Mouse (Mus musculus) forebrain, embryonic 13.5 days (tissue): ENCODE measurements at regions not wholly inside any gene's neighbourhood (a gene's known extent, or its start where the extent isn't known, plus 50 kb on each side); places are given as distances from the start of the nearest gene placed in this dataset.
"Not testable (repeated sequence)": the region's sequence is repeated elsewhere in the genome, so short reads cannot be mapped to it uniquely, and the experiment has no call there.

Source experiments
- ATAC-seq: fragments of 200-750 bp; cut with Nextera tagmentation; 2 replicates; pipeline ENCODE4 v1.8.0; 2017
- H3K27ac ChIP-seq: fragments of 300-500 bp; sonication (generic); 2 replicates; pipeline ENCODE4 v1.5.1; 2015; ENCODE audit warnings: inconsistent platforms, mild to moderate bottlenecking, moderate library complexity
- H3K27me3 ChIP-seq: fragments of 300-500 bp; sonication (generic); 2 replicates; pipeline ENCODE4 v1.6.1; 2015; ENCODE audit warnings: mild to moderate bottlenecking, inconsistent platforms
- H3K36me3 ChIP-seq: fragments of 300-500 bp; sonication (generic); 2 replicates; pipeline ENCODE4 v1.6.1; 2015; ENCODE audit warnings: mild to moderate bottlenecking, inconsistent platforms; ENCODE audit not compliant: poor library complexity, severe bottlenecking
- H3K4me1 ChIP-seq: fragments of 300-500 bp; sonication (generic); 2 replicates; pipeline ENCODE4 v1.6.1; 2015; ENCODE audit warnings: inconsistent platforms
- H3K4me2 ChIP-seq: fragments of 300-500 bp; sonication (generic); 2 replicates; pipeline ENCODE4 v1.6.1; 2015; ENCODE audit warnings: inconsistent platforms, mild to moderate bottlenecking, moderate library complexity
- H3K4me3 ChIP-seq: fragments of 300-500 bp; sonication (generic); 2 replicates; pipeline ENCODE4 v1.5.1; 2015; ENCODE audit warnings: mild to moderate bottlenecking, inconsistent platforms
- H3K9ac ChIP-seq: fragments of 300-500 bp; sonication (generic); 2 replicates; pipeline ENCODE4 v1.6.1; 2015; ENCODE audit warnings: mild to moderate bottlenecking, inconsistent platforms
- H3K9me3 ChIP-seq: fragments of 300-500 bp; sonication (generic); replicated peaks from 2 replicates; pipeline ENCODE4 v1.6.1; 2016; ENCODE audit warnings: inconsistent platforms
- WGBS: fragments of 180-500 bp; shearing (Covaris S2); methylation state at CpG from one replicate; pipeline ENCODE4 v1.1.7; 2015; 5-methylcytosine and 5-hydroxymethylcytosine counted together

GRCm38 (mm10) chr14:76725844-76726243 lies 169.2 kb upstream of the Serp2 start:
- H3K4me1 ChIP-seq: no peaks in the 10 kb centered on the region

GRCm38 (mm10) chr14:76725231-76725630 lies 168.5 kb upstream of the Serp2 start:
- H3K27ac ChIP-seq, H3K4me3 ChIP-seq, H3K27me3 ChIP-seq, H3K36me3 ChIP-seq, H3K9me3 ChIP-seq, ATAC-seq, H3K4me1 ChIP-seq, H3K9ac ChIP-seq, H3K4me2 ChIP-seq: not testable (repeated sequence)
- 96% methylated on average over 4 of the region's 4 CpGs for WGBS

More at GRCm38 (mm10) chr14:76725844-76726243, 169.2 kb upstream of the Serp2 start:
- Histone ChIP-seq H3K36me3 (no peaks in the 10 kb centered on the region), H3K27ac (no peak overlapping the region), H3K4me2 (no peak overlapping the region), H3K27me3 (no peaks in the 10 kb centered on the region), H3K9ac (no peak overlapping the region), H3K9me3 (no peaks in the 10 kb centered on the region), H3K4me3 (no peak overlapping the region)
- WGBS: 100% methylated on average over 2 of the region's 2 CpGs
- no peak for ATAC-seq

GRCm38 (mm10) chr14:76724826-76725225 lies 168.1 kb upstream of the Serp2 start:
- Histone ChIP-seq H3K4me1 (no peaks in the 10 kb centered on the region), H3K4me2 (no peak overlapping the region), H3K27ac (no peak overlapping the region), H3K9ac (no peak overlapping the region), H3K4me3 (no peak overlapping the region), H3K36me3 (no peaks in the 10 kb centered on the region), H3K27me3 (no peaks in the 10 kb centered on the region), H3K9me3 (no peaks in the 10 kb centered on the region)
- 87% methylated on average over 8 of the region's 8 CpGs for WGBS
- no peak for ATAC-seq

- no peak for ATAC-seq
- WGBS: 86% methylated on average over 8 of the region's 8 CpGs
- Histone ChIP-seq H3K27ac (no peak overlapping the region), H3K9ac (no peak overlapping the region), H3K9me3 (no peaks in the 10 kb centered on the region), H3K4me3 (no peak overlapping the region), H3K4me1 (no peaks in the 10 kb centered on the region), H3K4me2 (no peak overlapping the region), H3K36me3 (no peaks in the 10 kb centered on the region), H3K27me3 (no peaks in the 10 kb centered on the region)
These were observed 167.7 kb upstream of the Serp2 start for GRCm38 (mm10) chr14:76724395-76724794.

GRCm38 (mm10) chr14:76723551-76723950 lies 166.9 kb upstream of the Serp2 start:
- WGBS: 43% methylated on average over 4 of the region's 4 CpGs
- ATAC-seq: no peak
- H3K27ac ChIP-seq: no peak overlapping the region
- H3K36me3 ChIP-seq: no peaks in the 10 kb centered on the region
- H3K4me3 ChIP-seq: no peak overlapping the region
- H3K9ac ChIP-seq: no peak overlapping the region
- no peaks in the 10 kb centered on the region for H3K27me3 ChIP-seq
- no peaks in the 10 kb centered on the region for H3K9me3 ChIP-seq
- no peaks in the 10 kb centered on the region for H3K4me1 ChIP-seq
- H3K4me2 ChIP-seq: no peak overlapping the region

- H3K36me3 ChIP-seq: no peaks in the 10 kb centered on the region
- WGBS: 93% methylated on average over 5 of the region's 5 CpGs
- H3K9ac ChIP-seq: no peak overlapping the region
- H3K4me3 ChIP-seq: no peak overlapping the region
- no peak for ATAC-seq
- H3K9me3 ChIP-seq: no peaks in the 10 kb centered on the region
- H3K4me1 ChIP-seq: no peaks in the 10 kb centered on the region
- no peak overlapping the region for H3K27ac ChIP-seq
- H3K4me2 ChIP-seq: no peak overlapping the region
- no peaks in the 10 kb centered on the region for H3K27me3 ChIP-seq
These were observed 165.6 kb upstream of the Serp2 start for GRCm38 (mm10) chr14:76722297-76722696.

GRCm38 (mm10) chr14:76721751-76722150 lies 165.1 kb upstream of the Serp2 start:
- no peak for ATAC-seq
- Histone ChIP-seq H3K4me2 (no peak overlapping the region), H3K27ac (no peak overlapping the region), H3K9me3 (no peaks in the 10 kb centered on the region), H3K4me1 (no peaks in the 10 kb centered on the region), H3K27me3 (no peaks in the 10 kb centered on the region), H3K9ac (no peak overlapping the region), H3K36me3 (no peaks in the 10 kb centered on the region), H3K4me3 (no peak overlapping the region)
- 93% methylated on average over 9 of the region's 9 CpGs for WGBS

GRCm38 (mm10) chr14:76717081-76717480 lies 160.4 kb upstream of the Serp2 start:
- no peak for ATAC-seq
- Histone ChIP-seq H3K4me3 (no peak overlapping the region), H3K4me1 (no peaks in the 10 kb centered on the region), H3K4me2 (no peak overlapping the region), H3K9me3 (no peaks in the 10 kb centered on the region), H3K9ac (no peak overlapping the region), H3K27me3 (no peaks in the 10 kb centered on the region), H3K27ac (no peak overlapping the region), H3K36me3 (no peaks in the 10 kb centered on the region)
- 94% methylated on average over 3 of the region's 3 CpGs for WGBS

- no peak for ATAC-seq
- H3K27ac ChIP-seq: no peak overlapping the region
- WGBS: 87% methylated on average over 4 of the region's 4 CpGs
- H3K9me3 ChIP-seq: no peaks in the 10 kb centered on the region
- H3K4me2 ChIP-seq: no peak overlapping the region
- no peaks in the 10 kb centered on the region for H3K36me3 ChIP-seq
- no peaks in the 10 kb centered on the region for H3K27me3 ChIP-seq
- H3K4me3 ChIP-seq: no peak overlapping the region
- no peaks in the 10 kb centered on the region for H3K4me1 ChIP-seq
- H3K9ac ChIP-seq: no peak overlapping the region
These were observed 158.0 kb upstream of the Serp2 start for GRCm38 (mm10) chr14:76714727-76715126.

GRCm38 (mm10) chr14:76713946-76714345 lies 157.3 kb upstream of the Serp2 start:
- no peaks in the 10 kb centered on the region for H3K9me3 ChIP-seq
- H3K9ac ChIP-seq: no peak overlapping the region
- H3K4me2 ChIP-seq: no peak overlapping the region
- no peak overlapping the region for H3K4me3 ChIP-seq
- WGBS: 86% methylated on average over 7 of the region's 7 CpGs
- ATAC-seq: no peak
- no peak overlapping the region for H3K27ac ChIP-seq
- H3K4me1 ChIP-seq: no peaks in the 10 kb centered on the region
- no peaks in the 10 kb centered on the region for H3K36me3 ChIP-seq
- no peaks in the 10 kb centered on the region for H3K27me3 ChIP-seq

- WGBS: 88% methylated on average over 11 of the region's 11 CpGs
- H3K4me1 ChIP-seq: no peaks in the 10 kb centered on the region
- no peak overlapping the region for H3K4me2 ChIP-seq
- H3K27ac ChIP-seq: no peak overlapping the region
- H3K9ac ChIP-seq: no peak overlapping the region
- H3K36me3 ChIP-seq: no peaks in the 10 kb centered on the region
- no peaks in the 10 kb centered on the region for H3K9me3 ChIP-seq
- ATAC-seq: no peak
- no peak overlapping the region for H3K4me3 ChIP-seq
- no peaks in the 10 kb centered on the region for H3K27me3 ChIP-seq
These were observed 152.0 kb upstream of the Serp2 start for GRCm38 (mm10) chr14:76708728-76709127.

- Histone ChIP-seq H3K4me1 (peaks cover 5% of the 10 kb centered on the region; the same call in 1 of the 2 replicates), H3K27ac (no peak overlapping the region), H3K4me3 (no peak overlapping the region), H3K27me3 (no peaks in the 10 kb centered on the region), H3K36me3 (no peaks in the 10 kb centered on the region), H3K4me2 (no peak overlapping the region), H3K9me3 (no peaks in the 10 kb centered on the region), H3K9ac (no peak overlapping the region)
- ATAC-seq: no peak
- 94% methylated on average over 7 of the region's 7 CpGs for WGBS
These were observed 146.7 kb upstream of the Serp2 start for GRCm38 (mm10) chr14:76703373-76703764.

- peaks cover 5% of the 10 kb centered on the region; the same call in 1 of the 2 replicates for H3K4me1 ChIP-seq
- no peaks in the 10 kb centered on the region for H3K9me3 ChIP-seq
- H3K9ac ChIP-seq: no peak overlapping the region
- no peak overlapping the region for H3K4me2 ChIP-seq
- no peaks in the 10 kb centered on the region for H3K36me3 ChIP-seq
- no peak overlapping the region for H3K4me3 ChIP-seq
- no peaks in the 10 kb centered on the region for H3K27me3 ChIP-seq
- 87% methylated on average over 8 of the region's 8 CpGs for WGBS
- no peak overlapping the region for H3K27ac ChIP-seq
- ATAC-seq: no peak
These were observed 146.2 kb upstream of the Serp2 start for GRCm38 (mm10) chr14:76702709-76703372.
